Mouse (Mus musculus) heart, adult 2 months (tissue): ENCODE results near the gene Cdk16.

ENCODE experiments used
- CTCF ChIP-seq: fragments of 200-600 bp; IDR thresholded peaks from 2 replicates; pipeline ENCODE4 v1.8.1; 2022; ENCODE audit warnings: antibody characterized with exemption, mild to moderate bottlenecking, moderate library complexity
- EP300 ChIP-seq: fragments of 200-500 bp; IDR thresholded peaks from 2 replicates; pipeline ENCODE4 v1.6.1; 2011; ENCODE audit warnings: low read depth, low read length, control low read depth; ENCODE audit not compliant: insufficient read depth

- TF ChIP-seq CTCF (no peak), EP300 (no peak)
These were observed 4.9 kb downstream of the Cdk16 start for GRCm38 (mm10) chrX:20692616-20693015.
